Mouse (Mus musculus) adipocyte (in vitro differentiated cells): ENCODE data around the gene Samd4b.
"Not testable (repeated sequence)": the region's sequence is repeated elsewhere in the genome, so short reads cannot be mapped to it uniquely, and the experiment has no call there.

ENCODE experiments used
- DNase-seq: peaks from one replicate; pipeline ENCODE4 v3.0.0-alpha.2; 2016; ENCODE audit warnings: low spot score

Gene Samd4b

DNA sequence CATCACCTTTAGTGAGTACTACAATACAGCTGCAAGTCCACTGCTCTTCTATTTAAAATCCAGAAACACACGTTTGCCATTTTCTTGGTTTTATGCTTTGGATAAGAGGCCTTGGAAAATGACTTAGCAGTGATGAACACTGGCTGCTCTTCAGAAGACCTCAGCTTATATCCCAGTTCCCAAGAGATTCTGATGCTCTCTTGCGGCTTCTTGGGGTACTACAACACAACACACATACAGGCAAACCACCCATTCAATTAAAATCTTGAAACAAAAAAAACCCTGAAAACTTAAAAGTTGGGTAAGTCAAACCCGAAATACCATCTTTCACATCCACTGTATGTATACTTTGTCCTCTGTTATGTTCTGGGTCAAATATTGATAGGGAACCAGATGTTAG, 199.9 kb downstream of the Samd4b start:
- DNase-seq: peak; percentile 49

DNA sequence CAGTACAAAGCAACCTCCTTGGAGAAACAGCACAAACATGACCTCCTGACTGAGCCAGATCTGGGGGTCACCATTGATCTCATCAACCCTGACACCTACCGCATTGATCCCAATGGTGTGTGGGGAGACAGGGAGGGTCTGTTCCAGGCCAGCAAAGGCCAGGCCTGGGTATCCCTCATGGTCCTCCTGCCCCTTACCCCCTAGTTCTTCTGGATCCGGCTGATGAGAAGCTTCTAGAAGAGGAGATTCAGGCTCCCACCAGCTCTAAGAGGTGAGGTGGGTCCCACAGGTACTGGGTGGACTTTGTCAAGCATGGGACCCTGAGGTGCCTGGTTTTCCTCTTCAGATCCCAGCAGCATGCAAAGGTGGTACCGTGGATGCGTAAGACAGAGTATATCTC, 202.5 kb downstream of the Samd4b start:
- DNase-seq: no peak

DNA sequence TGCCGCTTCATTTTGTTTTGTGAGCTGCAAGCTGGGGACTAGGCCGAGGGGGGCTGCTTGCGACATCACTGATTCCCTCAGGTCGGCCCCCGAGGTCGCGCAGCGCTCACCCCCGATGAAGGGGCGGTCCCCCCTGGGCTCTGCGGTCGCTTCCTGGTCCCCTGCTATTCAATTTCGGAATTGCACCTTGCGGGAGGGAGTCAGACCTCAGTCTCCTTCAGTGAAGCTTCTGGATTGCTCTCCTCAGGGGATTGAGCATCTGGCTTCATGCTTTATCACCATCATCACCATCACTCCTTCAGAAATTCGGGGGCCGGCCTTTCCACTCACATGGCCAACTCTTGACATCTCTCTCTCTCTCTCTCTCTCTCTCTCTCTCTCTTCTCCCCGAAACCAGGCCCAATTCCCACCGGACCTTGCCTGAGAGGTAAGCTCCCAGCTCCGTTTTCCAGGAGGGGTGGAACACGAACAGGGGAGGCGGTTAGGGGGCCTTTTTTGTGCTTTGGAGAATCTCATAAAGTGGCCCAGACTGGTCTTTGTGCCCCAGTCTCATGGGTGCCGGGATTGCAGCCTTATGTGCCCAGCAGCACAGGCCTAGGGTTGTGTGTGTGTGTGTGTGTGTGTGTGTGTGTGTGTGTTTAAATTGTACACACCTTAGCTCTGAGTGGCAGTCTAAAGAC, 204.5 kb downstream of the Samd4b start:
- DNase-seq: no peak

DNA sequence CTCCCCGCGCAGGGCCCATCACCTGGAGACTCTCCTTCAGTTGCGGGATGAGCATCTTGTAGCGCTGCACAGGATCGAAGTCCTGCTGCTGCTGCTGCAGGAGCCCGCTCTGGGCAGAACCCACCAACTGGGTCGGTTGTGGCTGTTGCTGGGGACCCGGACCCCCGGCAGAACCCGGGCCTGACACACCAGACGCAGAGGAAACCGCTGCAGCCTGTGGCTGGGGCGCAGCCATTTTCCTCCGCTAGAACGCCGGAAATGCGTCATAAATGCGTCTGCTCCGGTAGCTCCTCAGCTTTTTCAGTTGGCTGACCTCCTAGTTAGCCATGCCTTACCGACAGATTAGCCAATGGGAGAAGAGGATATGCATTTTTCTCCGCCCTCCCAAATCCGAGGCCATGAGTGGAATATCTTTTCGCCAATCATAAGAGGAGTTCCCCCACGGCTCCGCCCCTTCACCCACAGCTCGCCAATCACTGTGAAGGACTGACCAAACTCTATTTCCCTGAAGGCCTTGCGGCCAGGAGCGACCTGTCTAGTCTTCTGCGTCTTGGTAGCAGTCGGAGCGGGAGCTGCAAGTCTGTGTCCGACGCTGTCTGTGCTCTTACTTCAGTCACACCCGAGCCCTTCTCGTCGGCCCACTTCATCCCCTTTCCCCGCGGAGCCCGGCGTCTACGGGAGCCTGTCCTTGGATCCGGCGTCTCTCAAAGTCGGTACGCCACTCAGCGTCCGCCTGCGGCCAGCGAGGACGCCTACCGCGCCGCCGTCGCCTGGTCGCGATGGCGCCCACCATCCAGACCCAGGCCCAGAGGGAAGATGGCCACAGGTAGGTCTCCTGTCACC, 205.3 kb downstream of the Samd4b start, which contains the start of the genes Med29 and Paf1:
Med29 (minus strand) TSS at position 280 of the 843 bp plus-strand sequence.
Paf1 (plus strand) TSS at position 523 of the 843 bp plus-strand sequence.
- DNase-seq: peak; percentile 98

DNA sequence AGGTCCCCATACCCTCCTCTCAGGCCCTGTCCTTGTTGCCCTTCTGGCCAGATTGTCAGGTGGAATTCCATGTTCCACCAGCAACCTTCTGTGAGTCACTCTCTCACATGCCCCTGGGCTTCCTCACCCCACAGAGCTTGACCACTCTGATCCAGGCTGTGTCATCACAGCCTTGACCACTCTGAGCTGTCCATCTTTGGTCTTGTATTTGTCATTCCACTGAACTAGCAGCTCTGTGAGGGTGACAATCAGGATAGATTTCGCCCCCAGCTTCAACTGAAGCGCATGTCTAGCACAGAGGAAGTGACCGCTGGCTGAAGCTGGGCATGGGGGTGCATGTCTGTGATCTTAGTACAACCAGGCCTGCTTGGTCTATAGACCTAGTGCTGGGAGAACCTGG, 207.6 kb downstream of the Samd4b start:
- DNase-seq: no peak

DNA sequence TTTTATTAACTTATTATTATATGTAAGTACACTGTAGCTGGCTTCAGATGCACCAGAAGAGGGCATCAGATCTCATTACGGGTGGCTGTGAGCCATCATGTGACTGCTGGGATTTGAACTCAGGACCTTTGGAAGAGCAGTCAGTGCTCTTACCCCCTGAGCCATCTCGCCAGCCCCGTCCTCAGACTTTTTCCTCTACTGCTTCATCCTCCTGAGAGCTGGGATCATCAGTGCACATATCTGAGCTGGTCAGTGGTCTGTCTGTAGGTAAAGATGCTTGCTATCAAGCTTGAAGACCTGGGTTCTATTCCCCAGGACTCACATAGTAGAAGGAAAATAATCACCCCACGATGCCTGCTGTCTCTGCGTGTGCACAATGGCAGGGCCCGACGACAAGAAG, 210.6 kb downstream of the Samd4b start:
- DNase-seq: not testable (repeated sequence)

DNA sequence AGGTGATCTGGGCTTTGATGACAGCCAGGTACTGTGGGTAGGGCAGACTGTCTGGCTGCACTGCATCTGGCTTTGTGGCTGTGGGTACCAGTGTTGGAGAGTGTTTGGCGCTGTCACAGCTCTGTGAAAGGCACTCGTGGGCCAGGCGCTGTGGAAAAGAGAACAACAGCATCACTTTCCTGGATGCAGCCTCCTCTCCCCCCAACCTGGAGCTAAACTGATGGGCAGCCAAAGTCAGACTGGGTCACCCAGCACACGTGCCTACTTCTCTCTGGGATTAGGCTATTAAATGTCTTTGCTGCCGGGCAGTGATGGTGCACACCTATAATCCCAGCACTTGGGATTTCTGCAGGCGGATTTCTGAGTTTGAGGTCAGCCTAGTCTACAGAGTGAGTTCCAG, 211.1 kb downstream of the Samd4b start:
- DNase-seq: not testable (repeated sequence)

DNA sequence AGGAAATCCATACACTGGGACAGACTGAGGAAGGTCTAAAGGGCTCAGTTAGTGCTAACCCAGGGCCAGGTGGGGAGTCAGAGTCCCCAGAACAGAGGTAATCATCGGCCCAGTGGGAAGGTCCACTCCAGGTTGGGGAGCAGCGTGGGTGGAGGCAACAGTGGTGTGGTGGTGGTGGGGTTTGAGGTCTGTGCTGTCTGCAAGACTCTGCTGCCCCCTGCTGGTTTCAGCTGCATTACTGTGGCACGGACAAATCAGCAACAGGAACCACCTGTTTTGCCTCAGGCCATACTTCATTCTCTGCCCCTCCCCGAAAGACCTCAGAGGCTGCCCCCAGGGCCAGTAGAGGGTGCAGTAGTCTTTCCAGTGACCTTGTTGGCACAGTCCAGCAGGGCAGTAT, 211.5 kb downstream of the Samd4b start:
- peak; percentile 78 for DNase-seq

DNA sequence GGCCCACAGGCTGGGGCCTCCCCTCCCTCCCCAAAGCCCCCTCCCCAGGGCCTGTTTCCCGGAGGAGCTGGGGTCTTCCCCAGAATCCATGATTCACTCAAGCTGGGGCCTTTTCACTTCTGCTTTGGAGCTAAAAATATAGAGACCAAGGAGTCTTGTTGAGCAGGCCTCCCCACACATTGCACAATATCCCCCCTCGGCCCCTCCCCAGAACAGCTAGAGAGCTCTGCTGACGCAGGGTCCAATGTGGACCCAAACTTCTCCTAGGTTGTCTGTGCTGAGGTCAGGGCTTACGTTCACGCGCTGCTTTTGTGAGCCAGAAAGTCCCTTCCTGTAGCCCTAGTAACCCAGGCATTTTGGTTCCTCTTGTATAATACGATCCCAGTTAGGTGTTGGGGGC, 211.9 kb downstream of the Samd4b start:
- no peak for DNase-seq

DNA sequence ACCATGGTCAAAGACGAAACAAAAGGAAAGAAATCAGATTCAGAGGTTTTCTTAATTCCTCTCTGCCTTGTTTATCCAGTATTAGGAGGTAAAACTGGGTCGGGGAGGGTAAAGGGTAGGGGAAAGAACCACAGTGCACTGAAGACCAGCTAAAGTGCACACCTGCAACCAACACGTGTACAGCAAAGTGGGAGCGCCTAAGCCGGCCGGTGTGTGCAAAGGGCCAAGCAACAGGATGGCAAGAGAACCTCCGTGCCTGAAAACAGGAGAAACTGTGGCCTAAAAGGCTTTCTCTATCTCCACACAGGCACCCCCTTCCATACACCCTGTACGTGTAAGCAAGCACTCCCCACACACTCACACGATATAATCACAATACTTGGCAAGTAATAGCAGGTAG, 212.7 kb downstream of the Samd4b start:
- DNase-seq: no peak

DNA sequence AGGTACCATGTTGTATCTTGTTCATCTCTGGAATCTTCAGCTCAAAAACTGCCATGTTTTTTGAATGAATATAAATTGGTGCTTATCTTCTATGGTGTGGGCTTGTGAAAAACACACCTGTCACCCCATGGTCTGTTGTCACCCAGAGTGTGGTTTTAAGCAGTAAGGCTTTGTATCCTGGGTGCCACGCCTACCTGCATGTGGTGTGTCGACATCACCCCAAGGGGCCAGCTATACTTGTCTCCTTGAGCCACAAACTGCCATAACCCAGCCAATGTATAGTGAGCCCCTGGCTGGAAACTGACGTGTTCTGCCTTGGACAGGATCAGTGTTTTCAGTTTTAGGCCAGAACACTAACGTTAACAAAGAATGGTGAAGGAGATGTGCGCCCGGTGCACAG, 213.8 kb downstream of the Samd4b start:
- DNase-seq: no peak

DNA sequence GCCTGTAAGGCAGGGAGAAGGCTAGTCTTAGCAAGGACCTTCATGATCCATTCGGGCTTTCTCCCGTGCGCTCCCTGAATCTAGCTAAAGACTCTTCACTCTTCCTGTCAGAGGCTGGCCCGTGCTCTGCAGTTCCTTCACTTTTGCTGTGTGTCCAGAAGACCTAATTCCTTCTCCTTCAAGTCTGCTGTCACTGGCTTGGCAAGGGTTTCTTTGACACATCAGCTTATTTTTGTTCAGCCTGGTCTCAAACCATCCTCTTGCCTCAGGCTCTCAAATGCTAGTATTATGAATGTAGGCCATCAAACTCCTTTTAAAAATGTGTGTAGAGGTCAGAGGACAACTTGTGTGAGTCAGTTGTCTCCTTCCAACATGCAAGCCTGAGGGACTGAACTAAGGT, 214.3 kb downstream of the Samd4b start:
- peak; percentile 43 for DNase-seq

DNA sequence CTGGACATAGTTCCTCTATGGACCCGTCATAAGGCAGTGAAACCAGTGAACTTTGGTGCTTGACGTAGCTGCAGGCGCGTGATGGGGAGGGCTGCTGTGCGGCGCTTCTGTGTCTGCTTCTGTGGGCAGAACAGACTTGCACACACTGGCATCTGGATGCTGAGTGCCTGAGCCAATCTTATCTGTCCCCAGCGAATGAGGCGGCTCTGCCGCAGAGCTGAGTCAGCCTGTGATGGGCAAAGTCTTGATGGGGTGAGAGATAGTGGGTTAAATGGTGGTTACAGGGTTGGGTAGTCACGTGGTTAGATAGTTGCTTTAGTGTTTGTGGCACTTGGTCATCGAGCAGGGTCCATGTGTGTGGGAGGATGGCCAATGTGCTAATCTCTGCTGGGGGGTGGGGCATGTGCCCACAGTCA, 215.0 kb downstream of the Samd4b start:
- DNase-seq: peak; percentile 79

DNA sequence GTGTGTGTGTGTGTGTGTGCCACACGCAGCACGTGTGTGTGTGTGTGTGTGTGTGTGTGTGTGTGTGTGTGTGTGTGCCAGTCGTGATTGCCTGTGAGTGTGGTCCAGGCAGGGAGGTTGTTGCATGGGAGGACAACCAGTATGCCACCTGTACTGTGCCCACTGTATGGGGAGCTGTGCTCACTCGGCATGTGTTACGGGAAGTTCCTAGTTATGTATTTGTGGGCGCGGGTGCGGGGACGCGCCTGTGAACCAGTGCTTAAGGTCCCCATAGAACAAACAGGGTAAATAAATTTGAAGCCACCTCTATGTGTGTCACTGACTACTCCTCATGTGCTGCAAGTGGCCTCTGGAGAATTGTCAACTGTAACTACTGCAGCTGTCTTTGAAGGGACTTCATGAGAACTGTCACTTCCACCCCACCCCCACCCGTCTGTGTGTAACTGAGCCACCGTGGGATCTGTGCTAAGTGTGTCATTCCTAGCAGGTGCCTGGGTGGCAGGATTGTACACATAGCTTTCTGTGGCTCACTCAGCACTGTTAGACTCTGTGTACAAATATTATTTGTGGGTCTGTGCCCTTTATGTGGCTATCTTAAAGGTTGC, 215.5 kb downstream of the Samd4b start:
- DNase-seq: peak; percentile 66

DNA sequence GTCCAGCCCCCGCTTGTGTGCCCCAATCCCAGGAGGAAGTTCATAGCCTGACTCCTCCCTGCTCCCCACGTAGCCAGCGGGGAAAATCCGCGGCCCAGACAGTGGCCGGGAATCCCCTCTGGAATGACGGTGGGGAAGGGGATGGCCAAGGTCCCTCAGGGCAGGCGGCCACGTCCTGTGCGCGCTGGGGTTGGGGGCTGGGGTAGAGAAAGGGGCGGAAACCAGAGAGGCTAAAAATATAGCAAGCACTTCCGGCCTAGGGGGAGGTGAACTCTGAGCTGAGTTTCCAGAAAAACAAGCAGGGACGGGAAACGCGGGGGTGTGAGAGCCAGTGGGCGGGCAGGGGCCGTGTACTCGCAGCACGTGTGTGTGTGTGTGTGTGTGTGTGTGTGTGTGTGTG, 216.0 kb downstream of the Samd4b start:
- peak; percentile 89 for DNase-seq

DNA sequence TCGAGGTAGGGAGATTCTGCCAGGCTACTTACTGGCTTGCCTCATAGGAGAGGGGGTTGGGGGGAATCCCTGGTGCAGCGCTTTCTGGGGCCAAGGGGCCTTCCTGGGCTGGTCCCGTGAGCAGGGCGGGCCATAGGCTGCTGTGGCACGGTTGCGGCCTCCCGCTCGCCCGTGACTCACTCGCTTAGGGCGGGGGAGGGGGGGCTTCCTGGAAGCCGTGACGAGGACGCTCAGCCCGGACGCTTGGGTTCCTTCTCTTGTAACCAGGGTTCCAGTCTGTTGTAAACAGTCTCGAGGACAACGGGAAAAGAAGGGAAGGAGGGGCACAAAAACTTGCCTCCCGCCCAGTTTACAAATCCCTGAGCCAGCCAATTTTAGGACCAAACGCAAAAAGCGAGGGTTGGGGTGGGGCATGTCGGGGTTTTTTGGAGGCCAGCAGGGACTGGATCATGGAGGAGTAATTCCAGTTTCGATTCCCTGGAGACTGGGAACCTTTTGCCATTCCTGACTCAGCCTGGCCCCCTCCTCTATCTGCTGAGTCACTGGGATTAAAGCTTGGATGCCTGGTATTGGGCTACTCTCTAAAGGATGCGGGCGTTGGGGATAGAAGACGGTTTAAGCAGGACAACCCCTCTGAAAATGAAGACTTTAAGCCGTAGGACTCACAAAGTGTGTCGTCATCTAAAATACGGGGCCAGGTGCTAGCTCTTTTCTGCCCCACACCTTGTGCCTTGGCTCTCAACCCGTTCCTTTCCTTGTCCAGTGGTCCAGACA, 216.7 kb downstream of the Samd4b start:
- DNase-seq: peak; percentile 94

DNA sequence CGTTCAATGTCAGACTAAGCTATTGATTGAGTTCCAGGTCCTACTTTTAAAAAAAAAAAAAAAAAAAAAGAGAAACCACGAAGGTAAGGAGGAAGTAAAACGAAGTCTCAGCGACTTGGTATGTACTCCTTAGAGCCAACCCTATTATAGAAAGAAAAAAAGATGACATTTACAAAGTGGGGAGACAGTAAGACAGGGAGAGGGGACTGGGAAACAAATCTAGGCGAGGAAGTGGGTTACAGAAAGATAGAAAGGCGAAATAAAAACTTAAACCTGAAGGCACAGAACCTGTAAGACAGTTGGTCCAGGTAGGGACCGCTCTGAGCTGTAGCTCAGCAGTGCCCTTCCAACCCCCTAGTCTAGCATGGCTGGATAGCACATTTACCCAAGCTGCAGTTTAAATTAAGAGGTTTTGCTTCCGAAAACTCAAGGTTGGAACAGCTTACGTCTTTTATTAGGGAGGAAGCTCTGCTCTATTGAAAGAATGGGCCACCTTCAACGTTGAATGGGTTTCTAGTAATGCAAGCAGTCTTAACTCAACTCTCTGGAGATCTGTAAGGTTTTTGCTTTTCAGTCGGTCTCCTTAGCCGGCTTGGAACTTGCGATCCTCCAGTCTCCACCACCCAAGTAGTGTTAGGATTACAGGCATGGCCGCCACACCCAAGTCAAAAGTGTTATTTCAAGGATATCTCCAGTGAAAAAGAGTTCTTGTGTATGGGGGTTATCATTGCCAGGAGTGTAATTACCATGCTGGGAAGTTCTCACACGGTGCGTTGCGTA, 217.5 kb downstream of the Samd4b start, which contains the start of gene Zfp36:
Zfp36 (minus strand) TSS at position 17 of the 780 bp plus-strand sequence.
- peak; percentile 13 for DNase-seq

DNA sequence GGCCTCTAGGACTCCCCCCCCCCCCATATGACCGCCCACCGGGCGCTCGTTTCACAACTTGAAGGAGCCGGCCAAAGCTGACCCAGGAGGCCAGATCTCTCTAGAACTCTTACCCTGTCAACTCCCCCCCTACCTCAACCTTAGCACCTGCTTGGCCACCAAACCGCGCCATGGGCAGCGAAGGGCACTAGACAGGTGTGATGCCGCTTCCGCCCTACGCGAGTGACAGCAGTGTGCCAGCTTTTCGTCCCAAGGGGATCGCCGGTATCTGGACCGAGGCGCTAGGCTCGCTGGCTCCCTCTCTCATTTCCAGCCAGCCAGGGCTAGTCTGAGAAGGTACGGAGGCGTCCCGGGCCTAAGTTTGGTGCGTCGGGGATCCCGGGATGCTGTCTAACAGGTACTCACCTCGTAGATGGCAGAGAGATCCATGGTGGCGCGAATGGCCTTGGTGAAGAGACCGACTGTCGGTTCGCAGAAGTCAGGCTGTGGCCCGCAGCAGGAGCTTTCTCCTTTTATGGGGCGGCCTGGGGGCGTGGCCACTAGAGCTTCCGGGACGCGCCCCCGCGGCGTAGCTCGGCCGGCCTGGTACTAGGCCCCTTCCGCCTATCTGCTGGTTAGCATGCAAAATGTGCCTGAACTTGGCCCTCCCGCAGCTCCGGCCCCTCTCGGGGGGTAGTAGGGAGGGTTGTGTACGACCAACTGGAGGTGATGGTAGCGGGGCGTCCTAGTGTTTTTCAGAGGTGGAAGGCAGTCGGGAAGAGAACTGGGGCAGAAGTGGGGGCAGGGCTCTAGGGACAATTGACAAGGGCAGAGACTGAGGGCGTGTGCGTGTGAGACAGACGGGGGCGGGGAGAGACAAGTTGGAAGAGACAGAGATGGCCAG, 218.9 kb downstream of the Samd4b start:
- peak; percentile 92 for DNase-seq

DNA sequence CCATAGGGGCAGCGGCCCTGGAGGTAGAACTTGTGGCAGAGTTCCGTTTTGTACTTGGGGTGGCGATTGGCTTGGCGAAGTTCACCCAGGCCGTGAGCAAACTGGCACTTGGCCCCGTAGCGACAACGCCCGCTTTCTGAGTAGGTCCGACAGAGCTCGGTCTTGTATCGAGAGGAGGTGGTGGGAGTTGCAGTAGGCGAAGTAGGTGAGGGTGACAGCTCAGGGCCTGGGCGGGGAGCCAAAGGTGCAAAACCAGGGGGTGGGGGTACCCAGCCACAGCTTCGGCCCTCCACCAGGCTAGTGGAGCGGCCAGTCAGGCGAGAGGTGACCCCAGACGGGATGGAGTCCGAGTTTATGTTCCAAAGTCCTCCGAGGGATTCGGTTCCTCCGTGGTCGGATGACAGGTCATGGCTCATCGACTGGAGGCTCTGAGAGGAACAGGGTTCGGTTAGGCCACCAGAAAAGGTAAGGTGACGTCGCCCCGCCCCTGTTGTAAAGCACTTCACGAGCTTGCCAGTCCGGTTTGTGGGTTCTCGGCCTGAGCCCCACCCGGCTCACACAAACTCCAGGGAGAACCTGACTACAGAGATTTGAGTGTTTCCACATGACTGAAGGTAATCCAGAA, 219.8 kb downstream of the Samd4b start:
- peak; percentile 65 for DNase-seq
